Mouse (Mus musculus) cerebellum, adult 9-10 months (tissue): ENCODE measurements around the gene Castor1.

ENCODE experiments used
- DNase-seq: peaks from one replicate; pipeline ENCODE4 v3.0.0; 2022

The Castor1 gene

DNA sequence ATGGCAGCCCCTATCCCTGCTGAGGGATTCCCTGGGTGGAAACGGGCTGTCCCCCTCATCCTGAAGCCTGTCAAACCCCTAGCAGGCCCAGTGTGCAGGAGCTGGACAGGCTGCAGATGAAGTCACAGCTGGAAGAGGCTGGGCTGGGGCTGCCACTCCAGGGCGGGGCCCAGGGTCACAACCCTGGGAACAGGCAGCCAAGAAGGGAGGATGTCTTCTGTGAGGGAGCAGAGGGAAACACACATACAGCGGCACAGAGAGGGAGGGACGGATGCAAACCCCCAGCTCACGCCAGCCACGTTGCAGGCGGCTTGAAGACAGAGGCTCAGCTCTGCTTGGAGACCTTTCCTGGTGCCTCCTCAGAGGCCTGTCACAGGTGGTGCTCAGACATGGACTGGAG, 46.0 kb downstream of the Castor1 start:
- DNase-seq, result no peak

DNA sequence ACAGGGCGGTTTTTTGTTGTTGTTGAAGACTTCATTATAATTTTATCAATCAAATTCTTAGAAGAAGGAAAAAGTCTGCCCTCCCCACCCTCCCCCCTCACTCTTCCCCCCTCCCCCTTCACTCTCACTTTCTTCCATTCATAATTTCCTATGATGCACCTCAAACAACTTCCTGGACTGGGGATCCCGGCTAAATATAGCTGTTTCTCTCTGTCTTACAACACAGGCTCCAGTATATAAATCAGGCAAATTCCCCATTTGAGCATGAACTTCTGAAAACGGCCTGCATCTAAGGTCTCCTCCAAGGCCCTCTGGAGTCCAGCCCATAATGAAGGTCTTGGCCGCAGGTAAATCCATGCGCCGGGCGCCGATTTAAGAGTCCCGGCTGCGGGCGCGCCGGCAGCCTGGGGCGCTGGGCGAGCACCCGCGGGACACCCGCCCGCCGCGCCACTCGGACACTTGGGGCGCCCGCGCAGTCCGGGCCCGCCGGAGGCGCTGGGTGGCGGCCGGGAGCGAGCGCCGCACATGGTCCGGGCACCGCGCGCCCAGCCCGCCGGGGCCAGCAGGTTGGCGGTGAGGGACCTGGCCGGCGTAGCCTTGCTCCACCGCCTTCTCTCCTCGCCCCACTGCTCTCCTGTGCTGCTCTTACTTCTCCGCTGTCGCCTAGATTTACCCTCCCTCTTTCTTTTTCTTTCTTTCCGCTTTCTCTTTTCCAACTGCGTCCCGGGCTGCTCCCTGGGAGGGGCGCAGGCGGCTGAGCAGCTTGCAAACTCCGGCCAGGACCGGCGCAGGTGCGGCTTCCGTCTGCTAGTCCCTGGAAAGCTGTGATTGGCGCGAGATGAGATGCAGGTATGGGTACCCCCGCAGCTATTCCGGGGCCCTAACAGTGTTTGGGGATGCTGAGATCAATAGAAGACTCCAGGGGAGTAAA, 48.5 kb downstream of the Castor1 start:
- DNase-seq, result no peak

DNA sequence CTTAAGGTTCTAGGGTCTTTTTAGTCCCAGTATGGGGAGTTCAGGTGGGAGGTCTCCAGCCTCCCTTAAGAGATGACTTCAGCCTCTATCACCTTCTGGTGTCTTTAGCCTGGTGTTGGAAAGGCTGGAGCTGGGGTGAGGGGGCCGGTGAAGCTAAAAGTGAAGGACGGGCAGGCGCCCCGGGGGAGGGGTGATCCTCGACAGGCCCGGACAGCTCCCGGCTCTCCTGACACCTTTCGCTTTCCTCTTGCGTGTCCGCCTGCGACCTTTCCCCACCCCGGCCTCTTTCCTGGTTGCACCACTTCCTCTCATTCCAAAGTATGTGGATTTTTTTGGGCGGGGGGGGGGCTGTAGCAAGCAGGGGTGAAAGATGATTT, 49.2 kb downstream of the Castor1 start:
- no peak for DNase-seq

DNA sequence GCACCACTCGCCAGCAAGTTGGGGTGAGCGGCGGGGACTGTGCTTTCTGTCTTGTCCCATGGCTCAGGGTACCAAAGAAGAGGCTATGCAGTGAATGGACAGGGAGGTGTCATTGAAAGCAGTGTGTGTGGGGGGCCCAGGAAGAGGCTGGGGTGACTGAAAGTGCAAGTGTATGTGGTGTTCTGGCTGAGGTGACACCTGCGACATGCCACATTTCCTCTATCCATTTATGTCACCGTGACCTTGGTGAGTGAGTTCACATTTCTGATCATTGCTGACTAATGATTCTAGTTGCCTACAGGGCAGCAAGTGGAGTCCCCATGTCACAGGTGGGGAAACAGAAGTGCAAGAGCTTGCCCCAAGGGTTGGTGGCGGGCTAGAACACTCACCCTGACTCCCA, 50.5 kb downstream of the Castor1 start:
- DNase-seq, result no peak

DNA sequence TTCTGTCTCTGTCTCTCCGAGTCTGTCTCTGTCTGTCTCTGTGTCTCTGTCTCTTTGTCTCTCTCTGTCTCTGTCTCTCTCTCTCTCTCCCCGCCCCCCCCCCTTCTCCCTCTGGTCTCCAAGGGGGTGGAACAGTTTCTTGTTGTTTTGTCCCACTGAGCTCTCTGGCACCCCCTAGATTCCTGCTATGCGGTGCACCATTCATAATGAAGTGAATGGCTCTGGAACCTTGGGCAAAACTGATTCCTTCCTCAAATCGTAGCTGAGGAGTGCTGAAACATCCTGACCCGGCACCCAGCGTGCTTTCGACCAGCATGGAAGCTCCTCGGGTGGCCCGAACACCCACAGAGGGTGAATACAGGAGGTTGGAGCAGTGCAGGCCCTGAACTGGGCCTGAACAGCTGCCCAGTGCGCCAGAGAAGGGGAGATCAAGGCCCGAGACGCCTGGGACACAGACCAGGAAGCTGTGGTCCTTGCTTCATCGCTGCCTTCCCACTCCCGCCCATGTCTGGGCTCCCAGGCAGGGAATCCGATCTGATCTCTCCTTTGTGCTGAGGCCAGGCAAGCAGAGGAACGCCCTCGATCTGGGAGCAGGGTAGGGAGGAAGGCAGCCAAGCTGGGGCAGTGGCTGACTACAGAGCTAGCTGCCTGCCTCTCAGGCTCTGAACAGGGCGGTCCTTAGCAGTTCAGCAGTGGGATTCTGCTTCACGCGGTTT, 52.9 kb downstream of the Castor1 start:
- DNase-seq, result no peak

DNA sequence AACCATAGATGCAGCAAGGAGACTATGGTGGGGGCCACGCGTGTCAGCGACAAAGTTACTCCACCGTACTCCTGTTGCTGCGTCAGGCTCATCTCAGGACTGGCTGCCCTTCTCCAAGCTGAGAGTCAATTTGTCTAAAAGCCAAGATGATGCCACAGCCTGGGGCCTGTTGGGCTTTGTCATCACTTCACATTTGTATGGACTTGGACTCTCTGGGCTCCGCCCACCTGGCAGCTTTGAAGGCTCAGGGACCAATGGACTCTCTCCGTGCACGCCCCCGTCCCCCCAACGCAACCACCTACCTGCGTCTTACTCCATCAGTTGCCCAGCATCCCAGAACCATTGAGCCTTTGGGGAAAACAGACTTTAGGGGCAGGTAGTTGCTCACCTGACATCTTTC, 53.5 kb downstream of the Castor1 start:
- no peak for DNase-seq
